Mouse (Mus musculus) CH12.LX (cell line): ENCODE measurements around the gene Lhfp.

Experiments
- CHD1 ChIP-seq: IDR thresholded peaks from 2 replicates; pipeline ENCODE4 v1.6.1; 2012; ENCODE audit warnings: low read depth, low read length, improper control_type of control experiment, inconsistent platforms
- CTCF ChIP-seq, 2 experiments: IDR thresholded peaks in 1 of 2; conservative IDR thresholded peaks in 1 of 2; 2 replicates each; pipeline ENCODE4 v1.5.1; 2011 to 2012; ENCODE audit warnings: low read depth in 2 of 2, low read length in 2 of 2, improper control_type of control experiment in 1 of 2, inconsistent platforms in 1 of 2, mild to moderate bottlenecking in 1 of 2, moderate library complexity in 1 of 2
- EP300 ChIP-seq: IDR thresholded peaks from 2 replicates; pipeline ENCODE4 v1.6.1; 2011; ENCODE audit warnings: low read length, improper control_type of control experiment
- MYC ChIP-seq: IDR thresholded peaks from 2 replicates; pipeline ENCODE4 v1.6.1; 2011; ENCODE audit warnings: low read depth, mild to moderate bottlenecking, improper control_type of control experiment, low read length
- POLR2A ChIP-seq: IDR thresholded peaks from 2 replicates; pipeline ENCODE4 v1.6.1; 2011; ENCODE audit warnings: low read depth, mild to moderate bottlenecking, improper control_type of control experiment, low read length
- RCOR1 ChIP-seq: conservative IDR thresholded peaks from 2 replicates; pipeline ENCODE4 v1.6.1; 2012; ENCODE audit warnings: low read depth, mild to moderate bottlenecking, inconsistent platforms, low read length, improper control_type of control experiment
- USF1 ChIP-seq: IDR thresholded peaks from 2 replicates; pipeline ENCODE4 v1.6.1; 2014; ENCODE audit warnings: low read depth, mild to moderate bottlenecking, inconsistent platforms, low read length, improper control_type of control experiment
- ZC3H11A ChIP-seq: IDR thresholded peaks from 2 replicates; pipeline ENCODE4 v1.6.1; 2012; ENCODE audit warnings: low read depth, mild to moderate bottlenecking, inconsistent platforms, low read length, improper control_type of control experiment

DNA sequence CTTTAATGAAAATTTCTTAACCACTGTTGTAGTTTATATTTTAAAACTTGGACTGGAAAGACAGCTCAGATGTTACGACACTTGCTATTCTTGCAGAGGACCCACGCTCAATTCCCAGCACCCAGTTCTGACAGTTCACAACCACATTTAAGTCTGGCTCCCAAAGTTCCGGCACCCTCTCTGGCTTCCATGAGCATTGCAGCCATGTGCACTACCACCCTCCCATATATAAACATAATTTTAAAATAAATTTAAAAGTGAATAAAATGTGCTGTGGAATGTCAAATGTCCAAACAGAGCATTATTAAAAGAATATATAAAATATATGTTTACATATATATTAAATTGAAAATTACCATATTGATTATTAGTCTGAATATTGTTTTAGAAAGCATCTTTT is 249.9 kb downstream of the Lhfp start:
- TF ChIP-seq USF1 (no peak), CTCF (conservative IDR thresholded peaks at IDR 0.05 in 1 of 2, IDR thresholded peaks at IDR 0.05 in 1 of 2; ENCODE audit: low read depth in 2 of 2, low read length in 2 of 2) (no peak), MYC (no peak), RCOR1 (no peak), POLR2A (no peak), EP300 (no peak), ZC3H11A (no peak), CHD1 (no peak)
